In genomic region chr19:38602811-38603210, GRCm38 (mm10) we compare ENCODE assay signal across 9 mouse cellular contexts.
A peak's percentile ranks its signal among the peaks of the same experiment; 100 is the strongest.
DNase-seq lines count a peak whose midpoint lies in the region; ATAC-seq and TF ChIP-seq lines count a peak whose summit lies in the region.
"Had no signal": no experiment of that assay in that cellular context is flagged by ENCODE, and none has a peak within 500 bp of the region (broad histone marks: within the 10 kb centered on the region; RNA-seq: fewer than 3 reads in every experiment).

No protein-coding gene starts in this region.

- H3K27ac ChIP-seq in forebrain, embryonic 15.5 days (replicated peaks), result no peak overlapping the region
- H3K27ac ChIP-seq in forebrain, embryonic 11.5 days (ENCODE audit: low read depth, low read length), result no peak overlapping the region
- H3K27ac ChIP-seq in neural tube, embryonic 14.5 days (ENCODE audit: low read depth, low read length), result no peak overlapping the region
- H3K27ac ChIP-seq in stomach, postnatal 0 days (replicated peaks), result peak overlapping the region; percentile 59; the same call in 1 of the 2 replicates
- H3K27ac ChIP-seq: macrophage had no signal

- WGBS in forebrain, embryonic 15.5 days, result 47% methylated on average over 9 of the region's 9 CpGs
- 75% methylated on average over 9 of the region's 9 CpGs for WGBS in forebrain, embryonic 11.5 days
- 65% methylated on average over 9 of the region's 9 CpGs for WGBS in neural tube, embryonic 14.5 days
- WGBS in stomach, postnatal 0 days, result 60% methylated on average over 9 of the region's 9 CpGs

- no peak overlapping the region for H3K9ac ChIP-seq in forebrain, embryonic 15.5 days (replicated peaks)
- no peak overlapping the region for H3K9ac ChIP-seq in forebrain, embryonic 11.5 days (ENCODE audit: low read length)
- no peak overlapping the region for H3K9ac ChIP-seq in neural tube, embryonic 14.5 days (replicated peaks; ENCODE audit: low read depth, low read length)
- no peak overlapping the region for H3K9ac ChIP-seq in stomach, postnatal 0 days (ENCODE audit: low read length)

- H3K4me1 ChIP-seq in forebrain, embryonic 15.5 days, result peaks cover 10% of the 10 kb centered on the region
- no peaks in the 10 kb centered on the region; the same call in 1 of the 2 replicates for H3K4me1 ChIP-seq in forebrain, embryonic 11.5 days (replicated peaks; ENCODE audit: control insufficient read depth, insufficient read depth, low read length)
- H3K4me1 ChIP-seq in neural tube, embryonic 14.5 days (ENCODE audit: control insufficient read depth, insufficient read depth, low read length), result no peaks in the 10 kb centered on the region
- H3K4me1 ChIP-seq in stomach, postnatal 0 days (replicated peaks; ENCODE audit: control insufficient read depth, insufficient read depth), result no peaks in the 10 kb centered on the region; the same call in 1 of the 2 replicates

- DNase-seq in forebrain, embryonic 11.5 days (ENCODE audit: low spot score), result no peak
- no peak for DNase-seq in neural tube, embryonic 10.5 days (ENCODE audit: extremely low spot score, low spot score)
- peak; percentile 33 for DNase-seq in kidney, adult 9 months
- peak; percentile 83 for DNase-seq in stomach, postnatal 0 days (ENCODE audit: low spot score)
- DNase-seq in embryo, embryonic 11 days, result no peak
- DNase-seq in cerebellum, adult 18-20 months, result no peak

- peak; percentile 50 for TF ChIP-seq CTCF in stomach, postnatal 0 days (IDR thresholded peaks at IDR 0.05; ENCODE audit: low read depth)

- no peaks in the 10 kb centered on the region for H3K27me3 ChIP-seq in forebrain, embryonic 15.5 days
- no peaks in the 10 kb centered on the region for H3K27me3 ChIP-seq in forebrain, embryonic 11.5 days (ENCODE audit: control insufficient read depth, insufficient read depth, low read length)
- no peaks in the 10 kb centered on the region for H3K27me3 ChIP-seq in neural tube, embryonic 14.5 days (ENCODE audit: control insufficient read depth, insufficient read depth, low read length)
- H3K27me3 ChIP-seq in stomach, postnatal 0 days (ENCODE audit: control insufficient read depth, insufficient read depth, low read length), result no peaks in the 10 kb centered on the region

- no peak for TF ChIP-seq EP300 in stomach, postnatal 0 days (optimal IDR thresholded peaks at IDR 0.05)

- no peaks in the 10 kb centered on the region for H3K9me3 ChIP-seq in forebrain, embryonic 15.5 days
- H3K9me3 ChIP-seq in forebrain, embryonic 11.5 days (ENCODE audit: control insufficient read depth, low read length), result no peaks in the 10 kb centered on the region
- H3K9me3 ChIP-seq in neural tube, embryonic 14.5 days (ENCODE audit: control insufficient read depth, low read length), result no peaks in the 10 kb centered on the region
- no peaks in the 10 kb centered on the region for H3K9me3 ChIP-seq in stomach, postnatal 0 days (ENCODE audit: control insufficient read depth, low read length)

- ATAC-seq in forebrain, embryonic 15.5 days (replicated peaks), result peak; percentile 73
- no peak for ATAC-seq in forebrain, embryonic 11.5 days (replicated peaks; ENCODE audit: low FRiP score)
- peak; percentile 58; the same call in 1 of the 2 replicates for ATAC-seq in neural tube, embryonic 14.5 days (ENCODE audit: low read depth)
- peak; percentile 98 for ATAC-seq in stomach, postnatal 0 days (ENCODE audit: low FRiP score, low TSS enrichment)

- no peaks in the 10 kb centered on the region for H3K36me3 ChIP-seq in forebrain, embryonic 15.5 days
- no peaks in the 10 kb centered on the region for H3K36me3 ChIP-seq in forebrain, embryonic 11.5 days (ENCODE audit: control insufficient read depth, insufficient read depth, low read length)
- H3K36me3 ChIP-seq in neural tube, embryonic 14.5 days (ENCODE audit: control insufficient read depth, insufficient read depth, low read length), result no peaks in the 10 kb centered on the region
- H3K36me3 ChIP-seq in stomach, postnatal 0 days (ENCODE audit: control insufficient read depth, insufficient read depth, low read length), result no peaks in the 10 kb centered on the region

- no peak overlapping the region for H3K4me3 ChIP-seq in forebrain, embryonic 15.5 days
- H3K4me3 ChIP-seq in forebrain, embryonic 11.5 days (ENCODE audit: low read depth, low read length), result no peak overlapping the region
- no peak overlapping the region for H3K4me3 ChIP-seq in neural tube, embryonic 14.5 days (ENCODE audit: low read depth, low read length)
- no peak overlapping the region for H3K4me3 ChIP-seq in stomach, postnatal 0 days (ENCODE audit: low read depth, low read length)

- H3K4me2 ChIP-seq in forebrain, embryonic 15.5 days (replicated peaks), result no peak overlapping the region; the same call in 1 of the 2 replicates
- H3K4me2 ChIP-seq in forebrain, embryonic 11.5 days (ENCODE audit: low read depth, low read length, severe bottlenecking), result no peak overlapping the region
- no peak overlapping the region for H3K4me2 ChIP-seq in neural tube, embryonic 14.5 days (ENCODE audit: low read depth, low read length)
- no peak overlapping the region for H3K4me2 ChIP-seq in stomach, postnatal 0 days (replicated peaks; ENCODE audit: low read depth)

Comparison
In these comparisons a context has a peak if more than half of its experiments do, and no peak if none do; other contexts are left out.
1. DNase-seq: peak in kidney, adult 9 months (single experiment) and stomach, postnatal 0 days (single experiment); none in forebrain, embryonic 11.5 days (single experiment), neural tube, embryonic 10.5 days (single experiment), embryo, embryonic 11 days (single experiment) and cerebellum, adult 18-20 months (0 of 2).